Mouse (Mus musculus) heart, postnatal 14 days (tissue): ENCODE measurements around the gene Chchd6. TPM values are rescaled to one million over a fixed set of nuclear protein-coding genes. Genes with fewer than 3 reads are reported as not detected.

Experiments used
- DNase-seq, 2 experiments: peaks; one replicate each; pipeline ENCODE4 v3.0.0; 2021 to 2022
- intact Hi-C: fragments of 180-260 bp; cut with DNase I; formaldehyde crosslinking; loops from one replicate; pipeline ENCODE4 v1.15.1; 2025
- total RNA-seq, 2 experiments: library from RNA; stranded (reverse); gene quantifications; 2 replicates each; pipeline ENCODE4 v1.2.3; 2021

Chchd6 gene
- total RNA-seq, 2 experiments from 2014 or later: 10.2 to 11.1 TPM

- intact Hi-C loops: no loop called here
- DNase-seq: no peak
These were observed 57.2 kb downstream of the Chchd6 start for GRCm38 (mm10) chr6:89538102-89538751.

GRCm38 (mm10) chr6:89535626-89536225, 59.7 kb downstream of the Chchd6 start:
- intact Hi-C loops: no loop called here
- no peak for DNase-seq

DNA sequence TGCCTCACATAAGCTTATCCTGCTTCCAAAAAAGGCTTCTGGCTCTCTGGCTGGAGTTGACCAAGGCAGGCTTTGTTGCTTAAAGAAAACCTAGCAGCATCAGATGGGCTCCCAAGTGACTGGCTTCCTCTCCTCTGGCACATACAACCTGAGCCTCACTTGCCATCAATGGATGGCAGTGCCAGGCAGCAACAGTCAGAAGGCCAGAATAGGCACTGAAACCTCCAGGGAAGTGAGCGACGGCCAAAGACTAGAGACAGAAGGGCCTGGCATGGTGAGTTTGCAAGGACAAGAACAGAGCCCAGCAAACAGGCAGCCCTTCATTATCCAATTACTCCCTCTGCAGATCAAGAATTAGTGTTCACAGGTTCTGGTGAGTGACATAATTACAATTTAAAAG, 70.7 kb downstream of the Chchd6 start:
- intact Hi-C loops: no loop called here
- no peak for DNase-seq

- intact Hi-C loops: no loop called here
- no peak for DNase-seq
These were observed 85.3 kb downstream of the Chchd6 start for GRCm38 (mm10) chr6:89510154-89510553.

DNA sequence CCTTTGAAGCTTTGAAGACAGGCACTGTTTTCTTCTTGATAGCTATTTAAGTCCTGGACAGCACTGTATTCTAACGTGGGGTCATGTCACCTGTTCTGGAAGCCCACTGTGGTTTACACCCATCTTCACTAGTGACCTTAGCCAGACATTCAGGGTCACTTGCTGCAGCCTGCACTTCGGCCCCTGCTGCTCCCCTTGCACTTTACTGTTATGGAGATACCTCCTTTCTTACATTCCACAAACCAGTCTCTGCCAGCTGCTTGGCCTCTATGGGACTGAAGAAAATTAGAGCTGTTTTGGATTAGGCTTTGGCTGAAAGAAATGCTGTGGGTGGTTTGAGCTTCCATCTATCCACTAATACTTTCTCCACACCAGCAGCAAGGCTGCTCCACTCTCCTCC, 86.7 kb downstream of the Chchd6 start:
- intact Hi-C loops: no loop called here
- no peak for DNase-seq

DNA sequence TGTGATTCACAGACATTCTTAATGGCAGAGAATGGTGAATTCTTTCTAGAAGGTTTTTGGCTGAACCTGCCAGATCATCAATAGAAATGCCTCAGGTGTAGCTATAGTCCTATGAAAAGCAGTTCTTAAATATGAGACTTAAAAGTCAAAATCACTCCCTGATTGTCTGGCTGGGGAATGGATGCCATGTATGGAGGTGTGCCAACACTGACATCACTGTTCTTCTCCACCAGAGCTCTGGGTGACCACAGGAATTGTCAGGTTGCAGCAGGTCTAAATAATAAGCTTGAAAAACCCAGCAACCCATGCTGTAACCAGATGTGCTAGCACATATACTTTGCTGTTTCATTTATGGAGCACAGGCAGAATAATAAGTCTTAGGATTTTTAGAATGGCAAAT, 87.2 kb downstream of the Chchd6 start:
- DNase-seq: no peak
- intact Hi-C loops: no loop called here

- intact Hi-C loops: no loop called here
- DNase-seq: no peak
These were observed 95.5 kb downstream of the Chchd6 start for GRCm38 (mm10) chr6:89499961-89500360.

GRCm38 (mm10) chr6:89498764-89499516, 96.5 kb downstream of the Chchd6 start:
- intact Hi-C loops: no loop called here
- DNase-seq: peak in 1 of 2 experiments; percentile 5

GRCm38 (mm10) chr6:89496916-89497315, 98.5 kb downstream of the Chchd6 start:
- intact Hi-C loops: no loop called here
- no peak for DNase-seq

GRCm38 (mm10) chr6:89492368-89492767, 103.1 kb downstream of the Chchd6 start:
- no peak for DNase-seq
- intact Hi-C loops: no loop called here

- no peak for DNase-seq
- intact Hi-C loops: no loop called here
These were observed 105.1 kb downstream of the Chchd6 start for GRCm38 (mm10) chr6:89490369-89490768.

- no peak for DNase-seq
- intact Hi-C loops: no loop called here
These were observed 105.9 kb downstream of the Chchd6 start for GRCm38 (mm10) chr6:89489533-89489932.

GRCm38 (mm10) chr6:89486055-89486454, 109.4 kb downstream of the Chchd6 start:
- intact Hi-C loops: no loop called here
- DNase-seq: no peak

- intact Hi-C loops: no loop called here
- DNase-seq: no peak
These were observed 114.3 kb downstream of the Chchd6 start for GRCm38 (mm10) chr6:89481192-89481591.

- intact Hi-C loops: loop anchor here (2.0 kb wide), 1 partner anchor 105 kb away; the partner anchor contains the start of gene Plxna1
These were observed 127.5 kb downstream of the Chchd6 start for GRCm38 (mm10) chr6:89467908-89468307.

GRCm38 (mm10) chr6:89467290-89467689, 128.2 kb downstream of the Chchd6 start:
- no peak for DNase-seq
- intact Hi-C loops: loop anchor here (2.0 kb wide), 1 partner anchor 104 kb away; the partner anchor contains the start of gene Plxna1

More at GRCm38 (mm10) chr6:89467908-89468307, 127.5 kb downstream of the Chchd6 start:
- no peak for DNase-seq

GRCm38 (mm10) chr6:89466875-89467274, 128.6 kb downstream of the Chchd6 start:
- intact Hi-C loops: loop anchor here (2.0 kb wide), 1 partner anchor 104 kb away; the partner anchor contains the start of gene Plxna1
- no peak for DNase-seq

- intact Hi-C loops: loop anchor here (2.0 kb wide), 1 partner anchor 103 kb away; the partner anchor contains the start of gene Plxna1
- DNase-seq: no peak
These were observed 129.3 kb downstream of the Chchd6 start for GRCm38 (mm10) chr6:89466053-89466708.

DNA sequence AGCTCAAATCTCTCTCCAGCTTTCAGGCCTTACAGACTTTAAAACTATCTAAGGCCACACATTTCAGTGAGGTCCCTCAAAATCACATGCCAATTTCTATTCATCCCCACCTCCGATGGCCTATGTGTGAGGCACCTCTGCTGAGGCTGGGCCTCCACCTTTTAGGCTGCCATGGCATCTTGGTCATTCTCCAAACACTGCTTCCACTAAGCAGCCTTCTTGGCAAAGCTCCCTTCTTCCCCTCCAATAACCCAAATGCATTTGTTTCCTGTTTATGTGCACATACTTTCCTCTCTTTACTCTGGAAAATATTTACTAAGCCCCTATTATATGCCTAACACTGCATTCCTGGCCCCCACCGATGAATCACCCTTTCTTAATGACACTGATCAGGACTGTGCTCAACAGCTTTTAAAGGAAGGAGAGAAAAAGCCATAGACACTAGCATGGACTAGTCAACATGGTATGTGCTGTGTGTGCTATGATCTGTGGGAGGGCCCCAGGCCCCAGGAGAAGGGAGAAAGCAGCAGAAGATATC, 133.2 kb downstream of the Chchd6 start:
- intact Hi-C loops: no loop called here
- no peak for DNase-seq
